Mouse (Mus musculus): ENCODE measurements around the gene Lcn12. TPM values are rescaled to one million over a fixed set of nuclear protein-coding genes. Genes with fewer than 3 reads are reported as not detected.

Gene Lcn12
- polyA plus RNA-seq, 1 experiment from 2014 or later, result not detected

GRCm38 (mm10) chr2:25460135-25460534 is 33.6 kb downstream of the Lcn12 start:
- H3K27ac ChIP-seq, result peak overlapping the region; percentile 61
- 34% methylated on average over 5 of the region's 5 CpGs for WGBS (ENCODE audit: missing documents)

GRCm38 (mm10) chr2:25458911-25459310 is 34.8 kb downstream of the Lcn12 start:
- WGBS (ENCODE audit: missing documents), result 86% methylated on average over 5 of the region's 5 CpGs
- Histone ChIP-seq H3K79me2 (ENCODE audit: inconsistent target) (no peaks in the 10 kb centered on the region), H3K27ac (no peak overlapping the region), H3K36me3 (ENCODE audit: inconsistent target) (no peaks in the 10 kb centered on the region), H3K4me3 (ENCODE audit: inconsistent target) (no peak overlapping the region)

More at GRCm38 (mm10) chr2:25460135-25460534, 33.6 kb downstream of the Lcn12 start:
- H3K4me3 ChIP-seq (ENCODE audit: inconsistent target), result peak overlapping the region; percentile 69
- no peaks in the 10 kb centered on the region for H3K36me3 ChIP-seq (ENCODE audit: inconsistent target)
- no peaks in the 10 kb centered on the region for H3K79me2 ChIP-seq (ENCODE audit: inconsistent target)

DNA sequence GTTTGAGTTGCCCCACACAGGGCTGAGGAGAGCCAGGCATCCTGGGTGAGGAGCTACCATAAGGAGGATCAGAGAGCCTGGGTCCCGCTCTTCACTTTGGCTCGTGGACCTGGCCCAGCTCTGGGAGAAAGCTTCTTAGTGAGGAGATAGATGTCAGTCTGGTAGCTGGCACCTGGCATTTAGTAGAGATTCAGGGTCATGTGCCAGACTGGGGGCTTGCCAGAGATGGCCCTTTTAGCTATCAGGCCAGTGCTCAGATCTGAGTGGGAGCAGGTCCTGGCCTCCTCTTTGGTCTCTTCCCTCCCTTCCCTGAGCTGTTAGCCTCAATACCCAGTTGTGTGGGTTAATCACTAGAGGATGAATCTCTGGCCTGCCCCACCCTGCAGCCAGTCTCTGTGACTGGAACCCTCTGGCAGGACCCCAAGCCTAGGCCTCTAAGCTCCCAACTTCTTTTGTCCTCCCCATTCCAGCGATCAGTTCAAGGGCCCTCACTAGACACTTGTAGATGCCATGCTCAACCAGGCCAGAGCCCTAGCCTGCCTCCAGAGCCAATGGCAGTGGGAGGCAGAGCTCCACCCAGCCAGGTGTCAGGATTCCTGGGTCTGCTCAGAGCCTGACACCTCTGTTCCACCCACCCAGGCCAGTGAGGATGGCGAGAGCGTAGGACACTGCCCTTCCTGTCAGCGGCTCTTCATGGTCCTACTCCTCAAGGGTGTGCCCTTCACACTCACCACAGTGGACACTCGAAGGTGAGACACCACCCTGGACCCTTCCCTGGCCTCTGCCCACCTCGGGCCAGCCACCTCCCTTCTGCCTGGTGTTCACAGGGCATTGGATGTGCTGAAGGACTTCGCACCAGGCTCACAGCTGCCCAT is 36.5 kb downstream of the Lcn12 start:
- 97% methylated on average over 9 of the region's 9 CpGs for WGBS (ENCODE audit: missing documents)
- Histone ChIP-seq H3K4me3 (ENCODE audit: inconsistent target) (no peak overlapping the region), H3K27ac (no peak overlapping the region)

GRCm38 (mm10) chr2:25456205-25456953 is 37.3 kb downstream of the Lcn12 start, which contains the start of gene Clic3:
Gene Clic3, plus strand, starts transcription at chr2:25456838.
- Histone ChIP-seq H3K27ac (no peak within 1 kb of the TSS), H3K79me2 (ENCODE audit: inconsistent target) (no peaks in the 10 kb centered on the region), H3K4me3 (ENCODE audit: inconsistent target) (no peak within 1 kb of the TSS), H3K36me3 (ENCODE audit: inconsistent target) (no peaks in the 10 kb centered on the region)
- WGBS (ENCODE audit: missing documents), result 89% methylated on average over 14 of the region's 14 CpGs

More for the DNA sequence above, 36.5 kb downstream of the Lcn12 start:
- Histone ChIP-seq H3K79me2 (ENCODE audit: inconsistent target) (no peaks in the 10 kb centered on the region), H3K36me3 (ENCODE audit: inconsistent target) (no peaks in the 10 kb centered on the region)

- Histone ChIP-seq H3K79me2 (ENCODE audit: inconsistent target) (no peaks in the 10 kb centered on the region), H3K4me3 (ENCODE audit: inconsistent target) (no peak overlapping the region), H3K27ac (no peak overlapping the region), H3K36me3 (ENCODE audit: inconsistent target) (no peaks in the 10 kb centered on the region)
- 100% methylated on average over 1 of the region's 1 CpGs for WGBS (ENCODE audit: missing documents)
Observed at GRCm38 (mm10) chr2:25452951-25453350, 40.8 kb downstream of the Lcn12 start.

DNA sequence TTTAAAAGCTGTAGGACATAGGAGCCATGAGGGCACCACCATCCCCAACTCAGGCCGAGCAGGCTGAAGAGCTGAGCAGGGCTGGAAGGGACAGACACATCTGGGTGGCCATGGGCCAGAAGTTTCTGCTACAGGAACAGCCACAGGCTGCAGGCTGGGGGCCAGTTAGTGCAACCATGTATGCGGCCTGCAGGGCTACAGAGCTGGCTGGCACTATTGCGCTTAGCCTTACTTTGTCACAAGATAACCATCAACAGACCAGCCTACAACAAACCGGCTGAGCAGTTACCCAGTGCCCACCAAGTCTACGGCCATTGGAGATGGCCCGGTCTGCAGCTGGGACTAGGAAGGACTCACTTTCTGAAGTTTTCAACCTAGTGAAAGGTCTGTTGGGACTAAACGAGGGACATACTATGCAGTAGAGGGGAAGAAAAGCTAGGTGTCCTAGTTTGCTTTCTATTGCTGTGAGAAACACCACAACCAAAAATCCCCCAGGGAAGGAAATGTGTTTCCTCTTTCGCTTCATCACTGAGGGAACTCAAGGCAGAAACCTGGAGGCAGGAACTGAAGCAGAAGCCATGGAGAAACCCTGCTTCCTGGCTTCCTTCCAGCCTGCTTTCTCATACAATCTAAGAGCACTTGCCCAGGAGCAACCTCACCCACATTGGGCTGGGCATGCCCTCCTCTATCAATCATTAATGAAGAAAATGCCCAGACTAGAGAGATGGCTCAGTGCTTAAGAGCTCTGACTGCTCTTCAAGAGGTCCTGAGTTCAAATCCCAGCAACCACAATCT is 42.7 kb downstream of the Lcn12 start:
- H3K36me3 ChIP-seq (ENCODE audit: inconsistent target), result no peaks in the 10 kb centered on the region
- H3K27ac ChIP-seq, result no peak overlapping the region
- H3K4me3 ChIP-seq (ENCODE audit: inconsistent target), result no peak overlapping the region
- no peaks in the 10 kb centered on the region for H3K79me2 ChIP-seq (ENCODE audit: inconsistent target)
- 35% methylated on average over 8 of the region's 8 CpGs for WGBS (ENCODE audit: missing documents)

- Histone ChIP-seq H3K4me3 (ENCODE audit: inconsistent target) (no peak overlapping the region), H3K36me3 (ENCODE audit: inconsistent target) (peaks cover 17% of the 10 kb centered on the region; the same call in 1 of the 2 replicates), H3K27ac (no peak overlapping the region), H3K79me2 (ENCODE audit: inconsistent target) (no peaks in the 10 kb centered on the region)
- WGBS (ENCODE audit: missing documents), result 93% methylated on average over 12 of the region's 14 CpGs
Observed at GRCm38 (mm10) chr2:25442682-25443081, 51.0 kb downstream of the Lcn12 start.

DNA sequence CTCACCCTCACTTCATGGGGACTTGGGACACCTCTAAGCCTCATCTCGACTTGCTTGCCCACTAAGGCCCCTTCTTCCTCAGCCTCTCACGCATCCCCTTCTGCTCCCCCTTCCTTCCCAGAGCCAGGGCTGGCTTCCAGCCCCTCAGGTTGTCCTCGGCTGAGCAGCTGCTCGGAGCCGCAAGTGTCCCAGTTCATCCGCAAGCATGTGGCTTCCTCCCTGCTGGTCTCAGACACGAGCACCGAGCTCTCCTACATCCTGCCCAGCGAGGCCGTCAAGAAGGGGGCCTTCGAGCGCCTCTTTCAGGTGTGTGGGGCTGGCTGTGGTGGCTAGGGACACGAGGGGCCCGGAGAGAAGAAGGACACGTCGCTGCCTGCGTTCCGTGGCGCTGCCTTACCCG is 52.6 kb downstream of the Lcn12 start:
- Histone ChIP-seq H3K4me3 (ENCODE audit: inconsistent target) (no peak overlapping the region), H3K36me3 (ENCODE audit: inconsistent target) (peaks cover 17% of the 10 kb centered on the region; the same call in 1 of the 2 replicates), H3K27ac (no peak overlapping the region), H3K79me2 (ENCODE audit: inconsistent target) (no peaks in the 10 kb centered on the region)
- WGBS (ENCODE audit: missing documents), result 96% methylated on average over 18 of the region's 20 CpGs

Other genes with a start within 250 kb of the Lcn12 start
- gene AL732309.1, start 247.0 kb downstream of the Lcn12 start, polyA plus RNA-seq (2018), result 3.0 to 6.1 TPM (median 4.7 TPM) in 3 replicates
- 5.9 to 17.1 TPM (median 12.4 TPM) in 3 replicates for gene Tmem203, start 238.5 kb downstream of the Lcn12 start, polyA plus RNA-seq (2018)
- gene Tprn, start 231.3 kb downstream of the Lcn12 start, polyA plus RNA-seq (2018), result 6.1 to 7.8 TPM (median 6.6 TPM) in 3 replicates
- 26.0 to 60.7 TPM (median 55.7 TPM) in 3 replicates for gene Ssna1, start 221.5 kb downstream of the Lcn12 start, polyA plus RNA-seq (2018)
- 51.0 to 59.8 TPM (median 54.1 TPM) in 3 replicates for gene Anapc2, start 221.4 kb downstream of the Lcn12 start, polyA plus RNA-seq (2018)
- not detected in 3 replicates for gene Tmem210, start 205.8 kb downstream of the Lcn12 start, polyA plus RNA-seq (2018)
- not detected in 3 replicates for gene Lrrc26, start 204.0 kb downstream of the Lcn12 start, polyA plus RNA-seq (2018)
- not detected in 3 replicates for gene Grin1, start 174.7 kb downstream of the Lcn12 start, polyA plus RNA-seq (2018)
- 36.0 to 43.5 TPM (median 43.4 TPM) in 3 replicates for gene Man1b1, start 161.6 kb downstream of the Lcn12 start, polyA plus RNA-seq (2018)
- 101 to 192 TPM (median 107 TPM) in 3 replicates for gene Dpp7, start 137.6 kb downstream of the Lcn12 start, polyA plus RNA-seq (2018)
- gene Uap1l1, start 128.2 kb downstream of the Lcn12 start, polyA plus RNA-seq (2018), result 55.8 to 128 TPM (median 119 TPM) in 3 replicates
- gene Sapcd2, start 121.6 kb downstream of the Lcn12 start, polyA plus RNA-seq (2018), result 0.13 to 0.73 TPM in 2 of 3 replicates, not detected in the other
- 0.07 TPM in 1 of 3 replicates, not detected in the others for gene Entpd2, start 98.0 kb downstream of the Lcn12 start, polyA plus RNA-seq (2018)
- 1.2 to 2.9 TPM (median 2.5 TPM) in 3 replicates for gene Npdc1, start 94.6 kb downstream of the Lcn12 start, polyA plus RNA-seq (2018)
- 1.3 to 2.4 TPM (median 2.2 TPM) in 3 replicates for gene Fut7, start 70.6 kb downstream of the Lcn12 start, polyA plus RNA-seq (2018)
- gene Abca2, start 65.2 kb downstream of the Lcn12 start, polyA plus RNA-seq (2018), result 9.5 to 19.7 TPM (median 13.5 TPM) in 3 replicates
- not detected in 3 replicates for gene Clic3, start 37.1 kb downstream of the Lcn12 start, polyA plus RNA-seq (2018)
- 6.0 to 12.9 TPM (median 6.4 TPM) in 3 replicates for gene Paxx, start 32.8 kb downstream of the Lcn12 start, polyA plus RNA-seq (2018)
- not detected in 3 replicates for gene Ptgds, start 23.9 kb downstream of the Lcn12 start, polyA plus RNA-seq (2018)
- 21.9 to 35.3 TPM (median 28.7 TPM) in 3 replicates for gene Fbxw5, start 6.8 kb upstream of the Lcn12 start, polyA plus RNA-seq (2018)
- gene C8g, start 7.8 kb upstream of the Lcn12 start, polyA plus RNA-seq (2018), result 0.14 to 2.1 TPM in 2 of 3 replicates, not detected in the other
- gene Traf2, start 53.0 kb upstream of the Lcn12 start, polyA plus RNA-seq (2018), result 6.2 to 13.5 TPM (median 12.4 TPM) in 3 replicates
- 258 to 279 TPM (median 262 TPM) in 3 replicates for gene Edf1, start 63.9 kb upstream of the Lcn12 start, polyA plus RNA-seq (2018)
- 0.04 to 0.60 TPM (median 0.15 TPM) in 3 replicates for gene Mamdc4, start 80.9 kb upstream of the Lcn12 start, polyA plus RNA-seq (2018)
- gene Phpt1, start 81.3 kb upstream of the Lcn12 start, polyA plus RNA-seq (2018), result 9.0 to 13.7 TPM (median 13.0 TPM) in 3 replicates
- 0.07 to 0.50 TPM (median 0.26 TPM) in 3 replicates for gene Ajm1, start 87.8 kb upstream of the Lcn12 start, polyA plus RNA-seq (2018)
- 48.4 to 64.3 TPM (median 52.1 TPM) in 3 replicates for gene Rabl6, start 114.6 kb upstream of the Lcn12 start, polyA plus RNA-seq (2018)
- gene Ccdc183, start 123.8 kb upstream of the Lcn12 start, polyA plus RNA-seq (2018), result not detected in 3 replicates
- 22.2 to 28.7 TPM (median 23.3 TPM) in 3 replicates for gene Tmem141, start 128.1 kb upstream of the Lcn12 start, polyA plus RNA-seq (2018)
- 12.7 to 19.5 TPM (median 16.6 TPM) in 3 replicates for gene Fcna, start 134.1 kb upstream of the Lcn12 start, polyA plus RNA-seq (2018)
- gene Lcn8, start 159.2 kb upstream of the Lcn12 start, polyA plus RNA-seq (2018), result not detected in 3 replicates
- not detected in 3 replicates for gene Lcn5, start 164.0 kb upstream of the Lcn12 start, polyA plus RNA-seq (2018)
- gene Lcn6, start 182.9 kb upstream of the Lcn12 start, polyA plus RNA-seq (2018), result not detected in 3 replicates
- gene Lcn10, start 188.8 kb upstream of the Lcn12 start, polyA plus RNA-seq (2018), result not detected in 3 replicates
- not detected in 3 replicates for gene Obp2a, start 206.1 kb upstream of the Lcn12 start, polyA plus RNA-seq (2018)
- gene Bmyc, start 212.8 kb upstream of the Lcn12 start, polyA plus RNA-seq (2018), result 8.6 to 19.6 TPM (median 15.7 TPM) in 3 replicates
- not detected in 3 replicates for gene Obp2b, start 243.1 kb upstream of the Lcn12 start, polyA plus RNA-seq (2018)

Measured in macrophage (primary cell).